Mouse (Mus musculus): ENCODE measurements around the gene Ryr2.

GRCm38 (mm10) chr13:12064576-12064975 is 42.2 kb downstream of the Ryr2 start:
- TF ChIP-seq CTCF (IDR thresholded peaks at IDR 0.05; ENCODE audit: extremely low read depth, insufficient read depth, low read length): no peak
- no peak for TF ChIP-seq POLR2A (IDR thresholded peaks at IDR 0.05; ENCODE audit: extremely low read depth, insufficient read depth, low read length)
